In genomic region chr14:89597812-89598211, GRCm38 (mm10) we compare ENCODE assay signal across 19 mouse cellular contexts.
DNase-seq lines count a peak whose midpoint lies in the region; ATAC-seq and TF ChIP-seq lines count a peak whose summit lies in the region.
"Had no signal": no experiment of that assay in that cellular context is flagged by ENCODE, and none has a peak within 500 bp of the region (broad histone marks: within the 10 kb centered on the region; RNA-seq: fewer than 3 reads in every experiment).

No protein-coding gene starts in this region.

- H3K9me3 ChIP-seq in limb, embryonic 13.5 days: no peaks in the 10 kb centered on the region
- H3K9me3 ChIP-seq in forebrain, embryonic 12.5 days: no peaks in the 10 kb centered on the region
- H3K9me3 ChIP-seq: embryonic facial prominence, embryonic 10.5 days; embryonic facial prominence, embryonic 12.5 days had no signal

- no peaks in the 10 kb centered on the region for H3K36me3 ChIP-seq in limb, embryonic 13.5 days
- no peaks in the 10 kb centered on the region for H3K36me3 ChIP-seq in forebrain, embryonic 12.5 days (replicated peaks)
- H3K36me3 ChIP-seq: embryonic facial prominence, embryonic 10.5 days; embryonic facial prominence, embryonic 12.5 days had no signal

- H3K4me2 ChIP-seq in limb, embryonic 13.5 days (replicated peaks): no peak overlapping the region
- H3K4me2 ChIP-seq in forebrain, embryonic 12.5 days: no peak overlapping the region
- H3K4me2 ChIP-seq: embryonic facial prominence, embryonic 12.5 days had no signal

- peak; percentile 32 for DNase-seq in forelimb bud, embryonic 11.5 days (ENCODE audit: low read depth, low spot score)
- peak; percentile 10 for DNase-seq in mesoderm, embryonic 11.5 days (ENCODE audit: low read depth, low spot score)
- DNase-seq in gastrocnemius, adult 2 months: no peak
- DNase-seq: adrenal gland, adult 8-10 months; adrenal gland, postnatal 14 days; adrenal gland, postnatal 36 days; cerebellum, adult 11-12 months; cerebellum, adult 2 months; cerebellum, adult 9-10 months; cerebellum, postnatal 10 days; cerebellum, postnatal 25 days had no signal

- intact Hi-C loops in gastrocnemius, adult 2 months (cut with DNase I): no loop called here

- WGBS in limb, embryonic 13.5 days: 33% methylated on average over 1 of the region's 1 CpGs
- 83% methylated on average over 1 of the region's 1 CpGs for WGBS in forebrain, embryonic 12.5 days

- H3K9ac ChIP-seq in limb, embryonic 13.5 days: no peak overlapping the region
- H3K9ac ChIP-seq in forebrain, embryonic 12.5 days: no peak overlapping the region
- H3K9ac ChIP-seq: embryonic facial prominence, embryonic 12.5 days had no signal

- peak; percentile 59 for ATAC-seq in limb, embryonic 13.5 days (ENCODE audit: low FRiP score, low read depth)
- ATAC-seq in forebrain, embryonic 12.5 days (ENCODE audit: low FRiP score): no peak
- ATAC-seq: activated CD4-positive, CD25-positive, alpha-beta regulatory T cell, adult 4 months; forebrain, embryonic 14.5 days; forebrain, embryonic 16.5 days; Patski had no signal

- no peaks in the 10 kb centered on the region for H3K27me3 ChIP-seq in limb, embryonic 13.5 days
- H3K27me3 ChIP-seq in forebrain, embryonic 12.5 days: no peaks in the 10 kb centered on the region
- H3K27me3 ChIP-seq: embryonic facial prominence, embryonic 12.5 days; Patski had no signal

- H3K27ac ChIP-seq in limb, embryonic 13.5 days: no peak overlapping the region
- H3K27ac ChIP-seq in gastrocnemius, adult 2 months: no peak overlapping the region
- H3K27ac ChIP-seq in forebrain, embryonic 12.5 days: no peak overlapping the region
- H3K27ac ChIP-seq: embryonic facial prominence, embryonic 10.5 days; embryonic facial prominence, embryonic 12.5 days had no signal

- H3K4me3 ChIP-seq in limb, embryonic 13.5 days: no peak overlapping the region
- no peak overlapping the region for H3K4me3 ChIP-seq in gastrocnemius, adult 2 months
- H3K4me3 ChIP-seq in forebrain, embryonic 12.5 days (replicated peaks): no peak overlapping the region
- H3K4me3 ChIP-seq: embryonic facial prominence, embryonic 10.5 days; embryonic facial prominence, embryonic 12.5 days had no signal

- H3K4me1 ChIP-seq in limb, embryonic 13.5 days: no peaks in the 10 kb centered on the region
- H3K4me1 ChIP-seq in forebrain, embryonic 12.5 days: no peaks in the 10 kb centered on the region
- H3K4me1 ChIP-seq: embryonic facial prominence, embryonic 10.5 days; embryonic facial prominence, embryonic 12.5 days had no signal

- TF ChIP-seq CTCF in gastrocnemius, adult 2 months (IDR thresholded peaks at IDR 0.05): no peak
